Mouse (Mus musculus) stomach, embryonic 14.5 days (tissue): ENCODE measurements around the gene Bace2. TPM values are rescaled to one million over a fixed set of nuclear protein-coding genes. Genes with fewer than 3 reads are reported as not detected.

Experiments
- ATAC-seq: fragments of 200-750 bp; cut with Nextera tagmentation; 2 replicates; pipeline ENCODE4 v1.8.0; 2017; ENCODE audit warnings: low read depth, moderate TSS enrichment; ENCODE audit not compliant: insufficient number of reproducible peaks, insufficient read depth, low FRiP score
- H3K27ac ChIP-seq: fragments of 300-500 bp; sonication (generic); 2 replicates; pipeline ENCODE4 v1.5.1; 2014; ENCODE audit warnings: mild to moderate bottlenecking, low read length, moderate library complexity, mixed read lengths
- H3K27me3 ChIP-seq: fragments of 300-500 bp; sonication (generic); 2 replicates; pipeline ENCODE4 v1.6.1; 2014; ENCODE audit warnings: low read length, control low read depth, mixed read lengths; ENCODE audit not compliant: control insufficient read depth, insufficient read depth
- H3K36me3 ChIP-seq: fragments of 300-500 bp; sonication (generic); 2 replicates; pipeline ENCODE4 v1.6.1; 2014; ENCODE audit warnings: mild to moderate bottlenecking, control low read depth, low read length, moderate library complexity, mixed read lengths; ENCODE audit not compliant: control insufficient read depth, insufficient read depth
- H3K4me1 ChIP-seq: fragments of 300-500 bp; sonication (generic); 2 replicates; pipeline ENCODE4 v1.6.1; 2014; ENCODE audit warnings: low read length, control low read depth, mixed read lengths; ENCODE audit not compliant: control insufficient read depth, insufficient read depth
- H3K4me2 ChIP-seq: fragments of 300-500 bp; sonication (generic); replicated peaks from 2 replicates; pipeline ENCODE4 v1.6.1; 2014; ENCODE audit warnings: low read depth, low read length, control low read depth
- H3K4me3 ChIP-seq: fragments of 300-500 bp; sonication (generic); 2 replicates; pipeline ENCODE4 v1.5.1; 2014; ENCODE audit warnings: low read depth, low read length, control low read depth
- H3K9ac ChIP-seq: fragments of 300-500 bp; sonication (generic); replicated peaks from 2 replicates; pipeline ENCODE4 v1.6.1; 2014; ENCODE audit warnings: low read depth, mild to moderate bottlenecking, control low read depth, low read length, moderate library complexity, mixed read lengths
- H3K9me3 ChIP-seq: fragments of 300-500 bp; sonication (generic); 2 replicates; pipeline ENCODE4 v1.6.1; 2016; ENCODE audit warnings: low read depth, low read length, control low read depth; ENCODE audit not compliant: control insufficient read depth
- WGBS: fragments of 180-500 bp; shearing (Covaris S2); extraction: QIAGEN DNeasy Blood & Tissue Kit; methylation state at CpG from one replicate; pipeline ENCODE4 v1.1.7; 2014; 5-methylcytosine and 5-hydroxymethylcytosine counted together
- polyA plus RNA-seq: library from polyadenylated mRNA; unstranded; fragments of >200 nt; fragmentation: Nextera tagmentation; extraction: Ambion mirVana; gene quantifications from 2 replicates; pipeline ENCODE4 v1.2.1, GENCODE M21; 2014

Bace2 gene
- polyA plus RNA-seq, 1 experiment from 2014 or later: 89.0 TPM

GRCm38 (mm10) chr16:97437448-97438056, 81.0 kb downstream of the Bace2 start:
- H3K36me3 ChIP-seq: no peaks in the 10 kb centered on the region
- no peak overlapping the region for H3K27ac ChIP-seq
- ATAC-seq: no peak
- H3K4me2 ChIP-seq: no peak overlapping the region
- no peaks in the 10 kb centered on the region for H3K27me3 ChIP-seq
- no peaks in the 10 kb centered on the region for H3K9me3 ChIP-seq
- H3K9ac ChIP-seq: no peak overlapping the region
- H3K4me1 ChIP-seq: no peaks in the 10 kb centered on the region
- H3K4me3 ChIP-seq: no peak overlapping the region
- WGBS: 58% methylated on average over 1 of the region's 1 CpGs

- 74% methylated on average over 3 of the region's 3 CpGs for WGBS
- no peak overlapping the region for H3K9ac ChIP-seq
- no peaks in the 10 kb centered on the region for H3K4me1 ChIP-seq
- ATAC-seq: no peak
- no peak overlapping the region for H3K27ac ChIP-seq
- no peak overlapping the region for H3K4me3 ChIP-seq
- no peak overlapping the region for H3K4me2 ChIP-seq
- H3K9me3 ChIP-seq: no peaks in the 10 kb centered on the region
- no peaks in the 10 kb centered on the region for H3K27me3 ChIP-seq
- no peaks in the 10 kb centered on the region for H3K36me3 ChIP-seq
Measured at GRCm38 (mm10) chr16:97438191-97438590, 81.6 kb downstream of the Bace2 start.

- Histone ChIP-seq H3K4me1 (no peaks in the 10 kb centered on the region), H3K4me3 (no peak overlapping the region), H3K27me3 (no peaks in the 10 kb centered on the region), H3K9me3 (no peaks in the 10 kb centered on the region), H3K9ac (no peak overlapping the region), H3K27ac (no peak overlapping the region), H3K36me3 (no peaks in the 10 kb centered on the region), H3K4me2 (no peak overlapping the region)
- 71% methylated on average over 9 of the region's 9 CpGs for WGBS
- ATAC-seq: no peak
Measured at GRCm38 (mm10) chr16:97441967-97442366, 85.4 kb downstream of the Bace2 start.

GRCm38 (mm10) chr16:97443670-97444263, 87.2 kb downstream of the Bace2 start:
- Histone ChIP-seq H3K4me1 (no peaks in the 10 kb centered on the region), H3K4me2 (no peak overlapping the region), H3K27me3 (no peaks in the 10 kb centered on the region), H3K9ac (no peak overlapping the region), H3K27ac (no peak overlapping the region), H3K9me3 (no peaks in the 10 kb centered on the region), H3K4me3 (no peak overlapping the region), H3K36me3 (no peaks in the 10 kb centered on the region)
- ATAC-seq: peak; percentile 63
- 52% methylated on average over 14 of the region's 14 CpGs for WGBS

- no peaks in the 10 kb centered on the region for H3K4me1 ChIP-seq
- no peaks in the 10 kb centered on the region for H3K27me3 ChIP-seq
- no peak for ATAC-seq
Measured at GRCm38 (mm10) chr16:97447386-97447785, 90.8 kb downstream of the Bace2 start.

GRCm38 (mm10) chr16:97459831-97460230, 103.3 kb downstream of the Bace2 start:
- H3K27me3 ChIP-seq: no peaks in the 10 kb centered on the region
- WGBS: 89% methylated on average over 1 of the region's 1 CpGs
- no peaks in the 10 kb centered on the region for H3K9me3 ChIP-seq
- no peak overlapping the region for H3K27ac ChIP-seq
- 0 out of 2 replicates have a peak, but pooled peaks cover 3% of the 10 kb centered on the region for H3K4me1 ChIP-seq
- ATAC-seq: no peak
- no peak overlapping the region for H3K4me3 ChIP-seq
- no peak overlapping the region for H3K9ac ChIP-seq
- no peaks in the 10 kb centered on the region for H3K36me3 ChIP-seq
- H3K4me2 ChIP-seq: no peak overlapping the region

More at GRCm38 (mm10) chr16:97447386-97447785, 90.8 kb downstream of the Bace2 start:
- Histone ChIP-seq H3K9ac (no peak overlapping the region), H3K4me3 (no peak overlapping the region), H3K27ac (no peak overlapping the region), H3K4me2 (no peak overlapping the region), H3K36me3 (no peaks in the 10 kb centered on the region), H3K9me3 (no peaks in the 10 kb centered on the region)

- Histone ChIP-seq H3K36me3 (no peaks in the 10 kb centered on the region), H3K27ac (no peak overlapping the region), H3K27me3 (no peaks in the 10 kb centered on the region), H3K9me3 (no peaks in the 10 kb centered on the region), H3K4me3 (no peak overlapping the region), H3K9ac (no peak overlapping the region), H3K4me2 (no peak overlapping the region), H3K4me1 (0 out of 2 replicates have a peak, but pooled peaks cover 3% of the 10 kb centered on the region)
- ATAC-seq: no peak
- WGBS: 78% methylated on average over 2 of the region's 2 CpGs
Measured at GRCm38 (mm10) chr16:97461271-97461670, 104.7 kb downstream of the Bace2 start.

- no peak within 1 kb of the TSS for H3K27ac ChIP-seq
- no peaks in the 10 kb centered on the region for H3K36me3 ChIP-seq
- no peak within 1 kb of the TSS for H3K4me2 ChIP-seq
- H3K27me3 ChIP-seq: no peaks in the 10 kb centered on the region
- 32% methylated on average over 4 of the region's 4 CpGs for WGBS
- H3K9me3 ChIP-seq: no peaks in the 10 kb centered on the region
- H3K4me1 ChIP-seq: 0 out of 2 replicates have a peak, but pooled peaks cover 3% of the 10 kb centered on the region
- H3K9ac ChIP-seq: no peak within 1 kb of the TSS
- 0 out of 2 replicates have a peak, but pooled peaks have one; percentile 49 for ATAC-seq
- no peak within 1 kb of the TSS for H3K4me3 ChIP-seq
Measured at GRCm38 (mm10) chr16:97462481-97463181, 106.1 kb downstream of the Bace2 start, which contains the start of gene Mx1. Gene Mx1, minus strand, starts transcription at chr16:97462907.
